Mouse (Mus musculus): ENCODE results near the gene Drc3.

- TF ChIP-seq CTCF (IDR thresholded peaks at IDR 0.05) (no peak), EP300 (IDR thresholded peaks at IDR 0.05) (no peak)
Observed at GRCm38 (mm10) chr11:60330551-60330950, 22.6 kb upstream of the Drc3 start.
